8 mouse cellular contexts compared by ENCODE assay signal in genomic region chr5:135690401-135690800, GRCm38 (mm10). TPM values are rescaled to one million over a fixed set of nuclear protein-coding genes. Genes with fewer than 3 reads are reported as not detected.
DNase-seq lines count a peak whose midpoint lies in the region; ATAC-seq lines count a peak whose summit lies in the region.

No protein-coding gene starts in this region.

- 90% methylated on average over 5 of the region's 5 CpGs for WGBS in heart, embryonic 16.5 days
- 88% methylated on average over 5 of the region's 5 CpGs for WGBS in embryonic facial prominence, embryonic 10.5 days
- 77% methylated on average over 5 of the region's 5 CpGs for WGBS in hindbrain, embryonic 14.5 days
- WGBS in midbrain, embryonic 11.5 days: 85% methylated on average over 5 of the region's 5 CpGs

- H3K27me3 ChIP-seq in heart, embryonic 16.5 days (ENCODE audit: control insufficient read depth, insufficient read depth, low read length): no peaks in the 10 kb centered on the region
- H3K27me3 ChIP-seq in embryonic facial prominence, embryonic 10.5 days (replicated peaks; ENCODE audit: low read depth, poor library complexity, severe bottlenecking): no peaks in the 10 kb centered on the region
- H3K27me3 ChIP-seq in hindbrain, embryonic 14.5 days (ENCODE audit: control insufficient read depth, insufficient read depth, low read length): no peaks in the 10 kb centered on the region
- no peaks in the 10 kb centered on the region for H3K27me3 ChIP-seq in midbrain, embryonic 11.5 days (ENCODE audit: control insufficient read depth, insufficient read depth, low read length)

- H3K9ac ChIP-seq in heart, embryonic 16.5 days (ENCODE audit: low read length): peak overlapping the region; percentile 81; the same call in 1 of the 2 replicates
- peak overlapping the region; percentile 74; the same call in 1 of the 2 replicates for H3K9ac ChIP-seq in hindbrain, embryonic 14.5 days
- no peak overlapping the region; the same call in 1 of the 2 replicates for H3K9ac ChIP-seq in midbrain, embryonic 11.5 days (ENCODE audit: low read length)

- H3K27ac ChIP-seq in heart, embryonic 16.5 days (ENCODE audit: low read length): 0 out of 2 replicates have a peak overlapping the region, but pooled peaks have one; percentile 18
- H3K27ac ChIP-seq in embryonic facial prominence, embryonic 10.5 days (replicated peaks): no peak overlapping the region
- no peak overlapping the region for H3K27ac ChIP-seq in hindbrain, embryonic 14.5 days
- no peak overlapping the region for H3K27ac ChIP-seq in midbrain, embryonic 11.5 days (ENCODE audit: low read depth, low read length)

- H3K36me3 ChIP-seq in heart, embryonic 16.5 days (ENCODE audit: control insufficient read depth, insufficient read depth): no peaks in the 10 kb centered on the region
- H3K36me3 ChIP-seq in embryonic facial prominence, embryonic 10.5 days (replicated peaks): peaks cover 7% of the 10 kb centered on the region; the same call in 1 of the 2 replicates
- no peaks in the 10 kb centered on the region for H3K36me3 ChIP-seq in hindbrain, embryonic 14.5 days (replicated peaks; ENCODE audit: control insufficient read depth, insufficient read depth)
- H3K36me3 ChIP-seq in midbrain, embryonic 11.5 days (ENCODE audit: control insufficient read depth, insufficient read depth, low read length): no peaks in the 10 kb centered on the region

- ATAC-seq in heart, embryonic 16.5 days (replicated peaks; ENCODE audit: extremely low read depth, insufficient read depth, low FRiP score): no peak
- ATAC-seq in hindbrain, embryonic 14.5 days (ENCODE audit: low FRiP score): no peak
- ATAC-seq in midbrain, embryonic 11.5 days (ENCODE audit: low FRiP score): no peak
- no peak for ATAC-seq in megakaryocyte-erythroid progenitor cell, adult 5-6 weeks (replicated peaks; ENCODE audit: low FRiP score, low TSS enrichment, poor library complexity, severe bottlenecking)

- H3K4me1 ChIP-seq in heart, embryonic 16.5 days (ENCODE audit: control insufficient read depth, insufficient read depth, low read length): peaks cover 21% of the 10 kb centered on the region
- H3K4me1 ChIP-seq in embryonic facial prominence, embryonic 10.5 days: peaks cover 31% of the 10 kb centered on the region
- H3K4me1 ChIP-seq in hindbrain, embryonic 14.5 days (replicated peaks; ENCODE audit: control insufficient read depth, insufficient read depth, low read length): peaks cover 24% of the 10 kb centered on the region
- peaks cover 14% of the 10 kb centered on the region for H3K4me1 ChIP-seq in midbrain, embryonic 11.5 days (ENCODE audit: control insufficient read depth, insufficient read depth, low read length)

- H3K4me2 ChIP-seq in heart, embryonic 16.5 days (ENCODE audit: low read depth, low read length): peak overlapping the region; percentile 80
- peak overlapping the region; percentile 93 for H3K4me2 ChIP-seq in hindbrain, embryonic 14.5 days (replicated peaks)
- H3K4me2 ChIP-seq in midbrain, embryonic 11.5 days: peak overlapping the region; percentile 95

- H3K4me3 ChIP-seq in heart, embryonic 16.5 days (ENCODE audit: low read length): peak overlapping the region; percentile 72
- H3K4me3 ChIP-seq in embryonic facial prominence, embryonic 10.5 days: peak overlapping the region; percentile 72
- H3K4me3 ChIP-seq in hindbrain, embryonic 14.5 days (replicated peaks; ENCODE audit: low read length): peak overlapping the region; percentile 57
- peak overlapping the region; percentile 74 for H3K4me3 ChIP-seq in midbrain, embryonic 11.5 days (ENCODE audit: low read depth, low read length)

- DNase-seq in heart, adult 8-10 months (ENCODE audit: low spot score): no peak
- DNase-seq in embryonic facial prominence, embryonic 10.5 days (ENCODE audit: low spot score): no peak
- DNase-seq in hindbrain, embryonic 14.5 days (ENCODE audit: low spot score): no peak
- DNase-seq in midbrain, embryonic 11.5 days (ENCODE audit: low spot score, missing footprints): no peak
- DNase-seq in cerebellum, adult 11-12 months: no peak
- no peak for DNase-seq in layer of hippocampus, postnatal 14 days (ENCODE audit: low spot score in 2 of 2)

- H3K9me3 ChIP-seq in heart, embryonic 16.5 days (replicated peaks; ENCODE audit: control insufficient read depth, low read length): no peaks in the 10 kb centered on the region
- no peaks in the 10 kb centered on the region for H3K9me3 ChIP-seq in embryonic facial prominence, embryonic 10.5 days
- H3K9me3 ChIP-seq in hindbrain, embryonic 14.5 days (ENCODE audit: control insufficient read depth, low read length): no peaks in the 10 kb centered on the region
- no peaks in the 10 kb centered on the region for H3K9me3 ChIP-seq in midbrain, embryonic 11.5 days (ENCODE audit: control insufficient read depth, low read length)

RNA-seq across cellular contexts. Expression of gene Por, which starts 20.6 kb away (rescaled TPM):
- polyA plus RNA-seq in heart, embryonic 16.5 days (2015; fragmentation: Nextera tagmentation; extraction: Ambion mirVana): 52.6 and 56.7 TPM in 2 replicates
- 10 to 100 TPM; 71.5 to 84.8 (median 75.1) TPM for total RNA-seq in heart, adult 8-10 months (2022)
- polyA plus RNA-seq in embryonic facial prominence, embryonic 10.5 days (2016; fragmentation: Nextera tagmentation; extraction: Ambion mirVana): 97.3 and 103 TPM in 2 replicates
- polyA plus RNA-seq in hindbrain, embryonic 14.5 days (2014; fragmentation: Nextera tagmentation; extraction: Ambion mirVana): 79.7 and 84.1 TPM in 2 replicates
- polyA plus RNA-seq in midbrain, embryonic 11.5 days (2014; fragmentation: Nextera tagmentation; extraction: Ambion mirVana): 79.9 and 95.4 TPM in 2 replicates
- total RNA-seq in megakaryocyte-erythroid progenitor cell, adult 5-6 weeks (2014; fragmentation: Nextera tagmentation): 49.6 and 57.4 TPM in 2 replicates
- 58.7 and 73.2 TPM in 2 replicates for total RNA-seq in megakaryocyte-erythroid progenitor cell, adult 5-6 weeks (2017)
- total RNA-seq in layer of hippocampus, postnatal 14 days (2021): 10 to 100 TPM; 81.9 to 87.8 TPM

RNA-seq across cellular contexts. Expression of gene Tmem120a, which starts 53.8 kb away (rescaled TPM):
- 36.3 and 37.4 TPM in 2 replicates for polyA plus RNA-seq in heart, embryonic 16.5 days (2015; fragmentation: Nextera tagmentation; extraction: Ambion mirVana)
- total RNA-seq in heart, adult 8-10 months (2022): 10 to 100 TPM; 14.9 to 19.0 (median 16.7) TPM
- 54.7 and 59.3 TPM in 2 replicates for polyA plus RNA-seq in embryonic facial prominence, embryonic 10.5 days (2016; fragmentation: Nextera tagmentation; extraction: Ambion mirVana)
- 89.0 and 90.2 TPM in 2 replicates for polyA plus RNA-seq in hindbrain, embryonic 14.5 days (2014; fragmentation: Nextera tagmentation; extraction: Ambion mirVana)
- 57.5 and 59.9 TPM in 2 replicates for polyA plus RNA-seq in midbrain, embryonic 11.5 days (2014; fragmentation: Nextera tagmentation; extraction: Ambion mirVana)
- total RNA-seq in megakaryocyte-erythroid progenitor cell, adult 5-6 weeks (2014; fragmentation: Nextera tagmentation): 11.2 and 14.3 TPM in 2 replicates
- 12.1 and 15.7 TPM in 2 replicates for total RNA-seq in megakaryocyte-erythroid progenitor cell, adult 5-6 weeks (2017)
- total RNA-seq in layer of hippocampus, postnatal 14 days (2021): 10 to 100 TPM; 13.7 to 15.6 TPM

RNA-seq across cellular contexts. Expression of gene Rhbdd2, which starts 58.0 kb away (rescaled TPM):
- 30.3 and 32.2 TPM in 2 replicates for polyA plus RNA-seq in heart, embryonic 16.5 days (2015; fragmentation: Nextera tagmentation; extraction: Ambion mirVana)
- total RNA-seq in heart, adult 8-10 months (2022): 10 to 100 TPM; 20.8 to 23.0 (median 22.1) TPM
- polyA plus RNA-seq in embryonic facial prominence, embryonic 10.5 days (2016; fragmentation: Nextera tagmentation; extraction: Ambion mirVana): 52.6 and 59.7 TPM in 2 replicates
- polyA plus RNA-seq in hindbrain, embryonic 14.5 days (2014; fragmentation: Nextera tagmentation; extraction: Ambion mirVana): 103 and 104 TPM in 2 replicates
- polyA plus RNA-seq in midbrain, embryonic 11.5 days (2014; fragmentation: Nextera tagmentation; extraction: Ambion mirVana): 55.5 and 58.5 TPM in 2 replicates
- total RNA-seq in megakaryocyte-erythroid progenitor cell, adult 5-6 weeks (2014; fragmentation: Nextera tagmentation): 25.2 and 47.5 TPM in 2 replicates
- 9.5 and 11.2 TPM in 2 replicates for total RNA-seq in megakaryocyte-erythroid progenitor cell, adult 5-6 weeks (2017)
- total RNA-seq in layer of hippocampus, postnatal 14 days (2021): 10 to 100 TPM; 66.9 to 71.7 TPM
